Mouse (Mus musculus): ENCODE data around the gene Rps6kb2.

- TF ChIP-seq CTCF (IDR thresholded peaks at IDR 0.05; ENCODE audit: low read depth), result no peak
- TF ChIP-seq EP300 (IDR thresholded peaks at IDR 0.05; ENCODE audit: low read depth), result peak; percentile 89
Observed at GRCm38 (mm10) chr19:4113186-4113805, 49.9 kb downstream of the Rps6kb2 start.

Measured in liver, postnatal 0 days (tissue).